ENCODE assay signal across 8 mouse cellular contexts in genomic region chr4:26247925-26248856, GRCm38 (mm10).
A peak's percentile ranks its signal among the peaks of the same experiment; 100 is the strongest.
DNase-seq lines count a peak whose midpoint lies in the region; ATAC-seq and TF ChIP-seq lines count a peak whose summit lies in the region.

No protein-coding gene starts in this region.

- no peak overlapping the region for H3K4me2 ChIP-seq in lung, embryonic 16.5 days (ENCODE audit: low read depth, low read length)

- TF ChIP-seq CTCF in E14TG2a.4 (conservative IDR thresholded peaks at IDR 0.05; ENCODE audit: low read length), result peak; percentile 85
- TF ChIP-seq CTCF in cortical plate, adult 2 months (IDR thresholded peaks at IDR 0.05; ENCODE audit: extremely low read depth, insufficient read depth, low read length), result peak; percentile 84

- no peaks in the 10 kb centered on the region for H3K4me1 ChIP-seq in E14TG2a.4 (replicated peaks; ENCODE audit: low read depth, low read length)
- no peaks in the 10 kb centered on the region for H3K4me1 ChIP-seq in cortical plate, adult 2 months (ENCODE audit: control insufficient read depth, insufficient read depth, low read length)
- H3K4me1 ChIP-seq in lung, embryonic 16.5 days (replicated peaks; ENCODE audit: control insufficient read depth, insufficient read depth, low read length), result no peaks in the 10 kb centered on the region

- no peak for TF ChIP-seq POLR2A in cortical plate, adult 2 months (IDR thresholded peaks at IDR 0.05; ENCODE audit: extremely low read depth, insufficient read depth, low read length)

- peak; percentile 62 to 65 for DNase-seq in adrenal gland, adult 18-20 months (ENCODE audit: low spot score in 2 of 2)
- DNase-seq in layer of hippocampus, adult 18-20 months (ENCODE audit: low spot score in 2 of 2), result peak; percentile 30 to 72
- peak; percentile 52 to 70 for DNase-seq in right cerebral cortex, adult 2 months (ENCODE audit: low spot score in 2 of 2)

- H3K4me3 ChIP-seq in E14TG2a.4 (replicated peaks; ENCODE audit: low read length), result no peak overlapping the region
- H3K4me3 ChIP-seq in cortical plate, adult 2 months (ENCODE audit: insufficient read depth, low read length), result no peak overlapping the region
- H3K4me3 ChIP-seq in lung, embryonic 16.5 days (ENCODE audit: low read length), result no peak overlapping the region

- H3K9me3 ChIP-seq in E14TG2a.4 (ENCODE audit: low read length), result no peaks in the 10 kb centered on the region
- no peaks in the 10 kb centered on the region for H3K9me3 ChIP-seq in lung, embryonic 16.5 days (ENCODE audit: control insufficient read depth, low read length)

- peak; percentile 80 to 90; a peak in 3 of 4 replicates for ATAC-seq in hematopoietic stem cell, adult 5-6 weeks (replicated peaks in 1 of 2; ENCODE audit: insufficient read depth in 1 of 2, low FRiP score in 2 of 2, low TSS enrichment in 1 of 2, low read depth in 1 of 2, poor library complexity in 2 of 2, severe bottlenecking in 2 of 2)
- ATAC-seq in lung, embryonic 16.5 days (ENCODE audit: low read depth), result peak; percentile 64; the same call in 1 of the 2 replicates
- no peak for ATAC-seq in inflammation-experienced regulatory T-cells, adult 6 months

- H3K36me3 ChIP-seq in E14TG2a.4 (ENCODE audit: insufficient read depth, low read length), result no peaks in the 10 kb centered on the region
- H3K36me3 ChIP-seq in lung, embryonic 16.5 days (ENCODE audit: control insufficient read depth, insufficient read depth, low read length), result no peaks in the 10 kb centered on the region

- H3K9ac ChIP-seq in lung, embryonic 16.5 days (ENCODE audit: low read length), result no peak overlapping the region

- no peaks in the 10 kb centered on the region for H3K27me3 ChIP-seq in E14TG2a.4 (ENCODE audit: insufficient read depth, low read length)
- H3K27me3 ChIP-seq in lung, embryonic 16.5 days (ENCODE audit: control insufficient read depth, insufficient read depth, low read depth, low read length), result no peaks in the 10 kb centered on the region

- 63% methylated on average over 13 of the region's 13 CpGs for WGBS in lung, embryonic 16.5 days

- no peak overlapping the region for H3K27ac ChIP-seq in cortical plate, adult 2 months (ENCODE audit: insufficient read depth, low read length)
- no peak overlapping the region for H3K27ac ChIP-seq in lung, embryonic 16.5 days (ENCODE audit: low read length)
